In the genomic region with DNA sequence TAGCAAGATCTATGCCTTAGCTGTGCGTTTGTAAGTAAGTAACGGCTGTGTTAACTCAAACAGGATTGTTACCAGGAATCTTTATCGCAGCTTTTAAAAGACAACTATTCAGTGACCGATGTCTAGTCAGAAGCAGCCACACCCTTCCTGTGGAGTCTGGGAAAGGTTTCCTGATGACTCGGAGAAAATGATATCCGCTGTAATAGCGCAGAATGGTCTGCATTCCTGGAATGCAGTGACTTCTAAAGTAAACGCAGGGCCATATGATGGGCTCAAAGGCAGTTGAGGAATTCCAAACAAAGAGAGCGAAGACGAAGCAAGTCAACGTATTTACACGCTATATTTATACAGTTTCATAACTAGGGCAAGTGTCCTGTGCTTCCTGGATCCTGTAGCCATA, we compare ENCODE assay signal across 14 mouse cellular contexts. TPM values are rescaled to one million over a fixed set of nuclear protein-coding genes. Genes with fewer than 3 reads are reported as not detected.
DNase-seq lines count a peak whose midpoint lies in the region; ATAC-seq lines count a peak whose summit lies in the region.
"Had no signal": no experiment of that assay in that cellular context is flagged by ENCODE, and none has a peak within 500 bp of the region (broad histone marks: within the 10 kb centered on the region; RNA-seq: fewer than 3 reads in every experiment).

No protein-coding gene starts in this region.

- H3K9ac ChIP-seq in embryonic facial prominence, embryonic 14.5 days (ENCODE audit: low read depth, low read length): no peak overlapping the region
- H3K9ac ChIP-seq: hindbrain, embryonic 15.5 days; limb, embryonic 15.5 days had no signal

- DNase-seq in kidney, adult 9 months: peak; percentile 33
- DNase-seq in kidney, adult 11 months: no peak
- DNase-seq in NIH3T3 (ENCODE audit: low read depth): peak; percentile 24
- DNase-seq in embryonic facial prominence, embryonic 14.5 days (ENCODE audit: low spot score): peak; percentile 28
- DNase-seq in lung, postnatal 4 days: peak; percentile 31 to 35
- DNase-seq in spleen, postnatal 10 days (ENCODE audit: low spot score in 2 of 2): no peak
- no peak for DNase-seq in cerebellum, postnatal 10 days
- DNase-seq: adrenal gland, postnatal 25 days; cerebellum, adult 11 months; right cerebral cortex, postnatal 4 days had no signal

- H3K27ac ChIP-seq in embryonic facial prominence, embryonic 14.5 days (replicated peaks; ENCODE audit: low read depth, low read length): 0 out of 2 replicates have a peak overlapping the region, but pooled peaks have one; percentile 4
- H3K27ac ChIP-seq: hindbrain, embryonic 15.5 days; limb, embryonic 15.5 days had no signal

- no peaks in the 10 kb centered on the region for H3K36me3 ChIP-seq in embryonic facial prominence, embryonic 14.5 days (ENCODE audit: control insufficient read depth, insufficient read depth, low read length)
- H3K36me3 ChIP-seq: hindbrain, embryonic 15.5 days; limb, embryonic 15.5 days had no signal

- no peak for ATAC-seq in embryonic facial prominence, embryonic 14.5 days (ENCODE audit: low read depth)
- no peak for ATAC-seq in erythroid progenitor cell, adult 5-6 weeks (replicated peaks; ENCODE audit: low FRiP score, poor library complexity, severe bottlenecking)

- H3K9me3 ChIP-seq in embryonic facial prominence, embryonic 14.5 days (ENCODE audit: control insufficient read depth, low read length): no peaks in the 10 kb centered on the region
- H3K9me3 ChIP-seq: hindbrain, embryonic 15.5 days; limb, embryonic 15.5 days had no signal

- peaks cover 25% of the 10 kb centered on the region for H3K27me3 ChIP-seq in embryonic facial prominence, embryonic 14.5 days (replicated peaks; ENCODE audit: control insufficient read depth, insufficient read depth, low read length)

- 0 out of 2 replicates have a peak, but pooled peaks cover 3% of the 10 kb centered on the region for H3K4me1 ChIP-seq in embryonic facial prominence, embryonic 14.5 days (ENCODE audit: control insufficient read depth, insufficient read depth, low read length)

- H3K4me3 ChIP-seq in embryonic facial prominence, embryonic 14.5 days (ENCODE audit: low read depth, low read length): no peak overlapping the region
- H3K4me3 ChIP-seq: hindbrain, embryonic 15.5 days; limb, embryonic 15.5 days had no signal

- WGBS in embryonic facial prominence, embryonic 14.5 days: 47% methylated on average over 12 of the region's 12 CpGs

- no peak overlapping the region for H3K4me2 ChIP-seq in embryonic facial prominence, embryonic 14.5 days (ENCODE audit: low read depth, low read length)
- H3K4me2 ChIP-seq: hindbrain, embryonic 15.5 days; limb, embryonic 15.5 days had no signal

RNA-seq across cellular contexts. Expression of a gene that starts 22.5 kb away (rescaled TPM):
- 3.8 and 4.1 TPM in 2 replicates for polyA plus RNA-seq in embryonic facial prominence, embryonic 14.5 days (2014; fragmentation: Nextera tagmentation; extraction: Ambion mirVana)
- not detected in 2 replicates for total RNA-seq in erythroid progenitor cell, adult 5-6 weeks (2015; ENCODE audit: low replicate concordance)
- not detected in 2 replicates for total RNA-seq in erythroid progenitor cell, adult 5-6 weeks (2017; ENCODE audit: low replicate concordance)
- total RNA-seq: megakaryocyte, adult 5-6 weeks had no signal

Comparison
In these comparisons a context has a peak if more than half of its experiments do, and no peak if none do; other contexts are left out.
1. DNase-seq: peak in kidney, adult 9 months (single experiment), NIH3T3 (single experiment), embryonic facial prominence, embryonic 14.5 days (single experiment) and lung, postnatal 4 days (2 of 2); none in kidney, adult 11 months (single experiment), spleen, postnatal 10 days (0 of 2) and cerebellum, postnatal 10 days (0 of 2).